Mouse (Mus musculus): Measurements from ENCODE around the gene Bnip2.

- TF ChIP-seq CTCF (IDR thresholded peaks at IDR 0.05; ENCODE audit: insufficient read depth, low read length) (no peak), POLR2A (IDR thresholded peaks at IDR 0.05; ENCODE audit: borderline replicate concordance, extremely low read depth, low read depth, low read length) (no peak)
These were observed 17.7 kb downstream of the Bnip2 start for GRCm38 (mm10) chr9:70006984-70007383.

Data from lung, adult 2 months (tissue).